Mouse (Mus musculus) embryonic fibroblast, embryonic 13.5 days (primary cell): ENCODE measurements around the gene Commd8.

Experiments used
- CTCF ChIP-seq: IDR thresholded peaks from 2 replicates; pipeline ENCODE4 v1.5.1; 2011; ENCODE audit warnings: mild to moderate bottlenecking, control low read depth, low read length, moderate library complexity, borderline replicate concordance; ENCODE audit not compliant: insufficient read depth
- POLR2A ChIP-seq: IDR thresholded peaks from 2 replicates; pipeline ENCODE4 v1.6.1; 2011; ENCODE audit warnings: low read depth, mild to moderate bottlenecking, control low read depth, low read length, moderate library complexity

DNA sequence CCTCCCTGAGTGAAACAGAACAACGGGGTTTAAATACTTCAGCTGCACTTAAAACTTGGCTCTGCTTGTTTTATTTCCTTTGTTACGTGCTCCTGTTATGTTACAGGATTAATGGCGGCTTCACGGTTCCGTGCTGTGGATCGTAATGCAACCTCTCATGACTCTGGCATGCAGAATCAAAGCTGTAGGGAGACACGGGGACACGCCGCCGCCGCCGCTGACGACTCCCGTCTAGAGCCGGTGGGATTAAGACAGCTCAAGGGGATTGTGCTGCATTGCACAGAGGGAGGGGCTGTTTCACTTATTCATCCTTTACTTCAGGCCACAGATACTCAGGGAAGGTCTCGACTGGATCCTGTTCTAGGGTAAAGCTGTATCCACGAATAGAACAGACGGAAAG lies 43.8 kb upstream of the Commd8 start:
- TF ChIP-seq CTCF (no peak), POLR2A (no peak)
